Mouse (Mus musculus) bone marrow macrophage, adult 2 months (primary cell): ENCODE measurements around the gene Ubap2l.

Source experiments
- CTCF ChIP-seq: IDR thresholded peaks from 2 replicates; pipeline ENCODE4 v1.5.1; 2012; ENCODE audit warnings: low read depth, mild to moderate bottlenecking, low read length, moderate library complexity
- POLR2A ChIP-seq: IDR thresholded peaks from 2 replicates; pipeline ENCODE4 v1.6.1; 2012; ENCODE audit warnings: mild to moderate bottlenecking, low read depth, low read length, borderline replicate concordance

DNA sequence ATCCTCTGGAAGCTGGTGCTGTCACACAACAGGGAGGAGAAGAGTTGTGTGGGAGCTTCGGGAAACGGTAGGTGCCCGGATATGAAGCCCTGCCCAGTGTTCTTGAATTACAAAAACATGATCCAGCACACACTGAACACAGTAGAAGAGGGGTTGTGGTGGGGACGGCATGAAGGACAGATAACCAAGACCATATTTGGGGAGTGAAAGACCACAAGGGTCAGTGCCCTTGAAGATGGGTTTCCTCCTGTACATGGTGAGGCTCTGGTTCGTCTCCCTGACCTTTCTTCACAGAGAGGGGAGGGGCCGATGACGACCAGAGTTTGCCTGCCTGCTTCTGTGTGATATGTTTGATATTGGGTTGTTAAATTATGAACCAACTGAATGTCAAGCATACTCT is 17.3 kb upstream of the Ubap2l start:
- no peak for TF ChIP-seq POLR2A
- TF ChIP-seq CTCF = no peak
